Mouse (Mus musculus): ENCODE measurements around the gene Pgghg. TPM values are rescaled to one million over a fixed set of nuclear protein-coding genes. Genes with fewer than 3 reads are reported as not detected.

Pgghg gene
- total RNA-seq, 2 experiments from 2014 or later, result 4.1 to 5.1 TPM

GRCm38 (mm10) chr7:140922398-140923069 is 18.7 kb upstream of the Pgghg start:
- DNase-seq (ENCODE audit: low spot score in 2 of 2), result peak in 1 of 2 experiments; percentile 28

- no peak for DNase-seq (ENCODE audit: low spot score in 2 of 2)
Observed at GRCm38 (mm10) chr7:140923070-140923775, 18.0 kb upstream of the Pgghg start.

- DNase-seq (ENCODE audit: low spot score in 2 of 2), result no peak
Observed at GRCm38 (mm10) chr7:140927181-140927580, 14.0 kb upstream of the Pgghg start.

- no peak for DNase-seq (ENCODE audit: low spot score in 2 of 2)
Observed at GRCm38 (mm10) chr7:140938436-140938835, 2.8 kb upstream of the Pgghg start.

GRCm38 (mm10) chr7:140938896-140939295 is 2.3 kb upstream of the Pgghg start:
- no peak for DNase-seq (ENCODE audit: low spot score in 2 of 2)

DNA sequence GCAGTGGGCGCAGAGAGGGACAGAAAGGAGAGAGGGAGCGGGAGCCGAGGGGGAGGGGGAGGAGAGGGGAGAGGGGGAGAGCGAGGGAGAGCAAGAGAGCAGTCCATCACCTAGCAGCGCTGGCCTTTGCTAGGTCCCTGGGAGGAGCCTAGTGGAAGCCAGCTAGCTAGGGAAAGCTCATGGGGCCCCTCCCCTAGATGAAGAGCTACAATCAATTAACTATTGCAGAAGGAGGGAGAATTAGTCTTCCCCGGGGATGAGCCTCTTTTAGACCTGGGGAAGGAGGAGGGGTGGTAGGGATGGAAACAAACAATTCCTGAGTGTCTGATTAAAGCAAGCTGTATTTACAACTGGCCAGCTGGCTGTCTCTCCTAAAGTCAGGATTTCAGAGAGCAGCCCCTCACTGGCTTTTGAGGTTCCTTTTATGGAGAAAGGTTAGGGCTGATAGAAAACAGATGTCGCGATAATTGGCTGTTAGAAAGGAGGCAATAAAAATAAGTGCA is 1.5 kb upstream of the Pgghg start:
- DNase-seq (ENCODE audit: low spot score in 2 of 2), result no peak

- no peak for DNase-seq (ENCODE audit: low spot score in 2 of 2)
Observed at GRCm38 (mm10) chr7:140942341-140942740, 1.1 kb downstream of the Pgghg start.

DNA sequence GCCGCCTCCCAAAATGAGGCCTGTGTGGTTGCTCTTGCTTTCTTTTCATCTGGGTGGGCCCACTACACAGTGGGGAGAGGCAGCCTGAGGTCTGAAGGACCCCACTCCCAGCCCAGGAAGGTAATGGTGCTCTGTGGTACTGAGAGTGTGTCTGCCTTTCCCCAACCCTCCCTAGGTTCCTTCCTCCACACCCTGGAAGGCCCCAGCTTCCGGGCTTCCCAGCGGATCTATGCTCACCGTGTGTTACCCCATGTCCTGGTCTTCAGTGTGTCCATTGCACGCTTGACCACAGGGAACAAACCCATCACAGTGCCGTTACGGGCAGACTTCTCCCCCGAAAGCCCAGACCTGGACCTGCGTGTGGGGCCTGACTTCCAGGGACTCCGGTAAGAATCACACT is 1.6 kb downstream of the Pgghg start:
- DNase-seq (ENCODE audit: low spot score in 2 of 2), result no peak

DNA sequence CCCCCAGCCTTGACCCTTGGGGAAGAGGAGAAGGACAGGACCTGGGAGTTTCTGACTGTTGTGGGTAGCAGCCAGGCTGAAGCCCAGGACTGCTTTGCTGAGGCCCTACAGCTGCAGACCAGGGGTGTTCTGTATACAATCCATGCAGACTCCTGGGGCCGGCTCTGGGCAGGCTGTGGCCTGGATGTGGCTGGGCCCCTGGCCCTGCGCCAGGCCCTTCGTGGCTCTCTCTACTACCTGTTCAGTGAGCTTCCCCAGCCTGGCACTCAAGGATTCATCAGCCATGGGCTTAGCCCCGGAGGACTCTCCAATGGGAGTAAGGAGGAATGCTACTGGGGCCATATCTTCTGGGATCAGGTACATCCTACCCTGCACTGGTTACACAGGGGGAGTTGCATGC is 2.2 kb downstream of the Pgghg start:
- DNase-seq (ENCODE audit: low spot score in 2 of 2), result no peak

- no peak for DNase-seq (ENCODE audit: low spot score in 2 of 2)
Observed at GRCm38 (mm10) chr7:140944236-140944635, 3.0 kb downstream of the Pgghg start.

DNA sequence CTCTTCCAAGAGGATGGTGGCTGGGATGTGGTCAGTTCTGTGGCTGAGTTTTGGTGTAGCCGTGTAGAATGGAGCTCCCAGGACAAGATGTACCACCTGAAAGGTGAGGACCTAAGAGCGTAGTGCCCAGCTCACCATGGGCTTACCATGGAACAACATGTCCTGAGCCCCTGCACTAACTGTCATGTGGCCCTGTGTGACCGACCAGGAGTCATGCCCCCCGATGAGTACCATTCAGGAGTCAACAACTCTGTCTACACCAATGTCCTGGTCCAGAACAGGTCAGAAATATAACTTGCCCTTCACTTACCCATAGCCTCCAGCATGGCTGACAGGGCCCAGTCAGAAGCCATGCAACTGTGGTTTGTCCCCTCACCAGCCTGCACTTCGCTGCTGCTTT is 4.1 kb downstream of the Pgghg start:
- DNase-seq (ENCODE audit: low spot score in 2 of 2), result no peak

DNA sequence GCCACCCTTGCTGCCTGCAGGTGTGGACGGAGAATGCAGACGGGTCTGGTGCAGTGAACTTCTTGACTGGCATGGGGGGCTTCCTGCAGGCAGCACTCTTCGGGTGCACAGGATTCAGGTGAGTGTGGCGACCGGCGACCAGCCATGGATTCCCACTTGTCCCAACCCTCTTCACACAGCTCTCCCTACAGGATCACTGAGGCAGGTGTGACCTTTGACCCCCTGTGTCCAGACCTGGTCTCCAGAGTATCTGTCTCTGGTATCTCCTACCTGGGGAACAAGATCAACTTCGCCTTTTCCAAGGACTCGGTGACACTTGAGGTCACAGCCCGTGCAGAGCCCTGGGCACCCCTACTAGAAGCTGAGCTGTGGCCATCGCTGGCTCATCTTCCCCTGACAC is 5.1 kb downstream of the Pgghg start:
- no peak for DNase-seq (ENCODE audit: low spot score in 2 of 2)

- no peak for DNase-seq (ENCODE audit: low spot score in 2 of 2)
Observed at GRCm38 (mm10) chr7:140946980-140947379, 5.8 kb downstream of the Pgghg start.

- DNase-seq (ENCODE audit: low spot score in 2 of 2), result no peak
Observed at GRCm38 (mm10) chr7:140948161-140948560, 7.0 kb downstream of the Pgghg start.

GRCm38 (mm10) chr7:140949255-140949654 is 8.1 kb downstream of the Pgghg start:
- no peak for DNase-seq (ENCODE audit: low spot score in 2 of 2)

DNA sequence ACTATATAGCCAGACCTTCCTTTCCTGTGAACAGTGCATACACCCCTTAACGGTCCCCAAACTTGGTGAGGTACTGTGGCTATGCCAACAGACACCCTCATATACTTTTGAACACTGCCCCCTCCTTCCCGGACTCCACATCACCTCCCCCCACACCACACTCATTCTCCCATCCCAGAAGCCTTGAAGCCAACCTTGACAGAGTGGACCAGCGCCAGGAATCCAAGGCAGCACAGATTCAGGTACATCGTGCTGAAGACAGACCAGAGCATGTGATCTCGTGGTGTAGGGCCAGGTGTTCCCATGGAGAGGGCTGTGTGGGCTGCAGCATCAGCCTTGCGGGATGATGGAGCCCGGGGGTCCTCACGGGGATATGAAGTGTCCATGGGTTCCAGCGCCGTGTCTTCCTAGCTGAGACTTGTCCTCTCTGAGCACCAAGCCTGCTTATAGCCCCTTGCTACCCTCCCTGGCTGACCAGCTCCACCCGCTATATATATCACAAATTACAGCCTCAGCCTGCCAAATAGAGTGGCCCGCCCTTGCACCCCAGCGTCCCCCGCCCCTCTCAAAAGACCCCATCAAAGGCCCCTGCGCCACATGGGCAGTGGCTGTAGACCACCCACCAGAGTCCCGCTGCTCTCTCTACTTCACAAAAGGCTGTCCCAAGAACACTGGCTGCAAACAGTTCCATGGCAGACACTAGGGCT is 8.8 kb downstream of the Pgghg start, which contains the start of gene Ifitm5:
Gene Ifitm5 (minus strand): TSS at position 468 of the 707 bp plus-strand sequence.
- DNase-seq (ENCODE audit: low spot score in 2 of 2), result no peak

DNA sequence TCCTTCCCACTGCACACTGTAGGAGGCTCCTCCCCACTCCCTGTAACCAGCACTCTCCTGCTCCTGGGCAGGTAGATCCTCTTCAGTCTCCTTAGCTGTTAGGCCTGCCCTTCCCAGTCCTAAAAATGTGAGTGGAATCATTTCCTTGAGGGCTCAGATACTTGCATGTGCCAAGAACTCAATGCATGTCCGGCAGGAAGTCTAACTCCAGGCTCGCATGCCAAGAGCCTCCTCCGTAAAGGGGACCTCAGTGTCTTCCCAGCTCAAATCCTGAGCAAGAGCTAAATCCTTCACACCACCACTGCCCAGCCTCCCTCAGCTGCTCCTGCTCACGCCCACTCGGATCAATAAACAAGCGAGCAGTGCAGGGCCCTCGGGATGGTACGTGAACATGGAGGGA is 9.9 kb downstream of the Pgghg start:
- no peak for DNase-seq (ENCODE audit: low spot score in 2 of 2)

DNA sequence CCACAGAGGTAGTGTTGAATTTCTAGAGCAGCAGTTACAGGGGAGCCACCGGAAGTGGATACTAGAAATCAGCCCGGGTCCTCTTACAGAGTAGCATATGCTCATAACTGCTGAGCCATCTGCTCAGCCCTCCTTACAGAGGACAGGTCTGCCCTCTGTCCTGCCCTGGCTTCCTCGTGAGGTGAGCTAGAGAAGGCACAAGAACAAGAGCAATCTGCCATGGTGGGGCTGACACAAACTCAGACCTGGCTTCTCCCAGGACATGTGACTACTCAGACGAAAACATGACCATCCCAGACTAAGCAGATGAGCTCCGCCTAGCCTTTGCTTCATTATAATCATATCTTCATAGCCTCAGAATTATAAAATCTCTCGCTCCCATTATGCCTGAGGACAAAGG is 10.6 kb downstream of the Pgghg start:
- no peak for DNase-seq (ENCODE audit: low spot score in 2 of 2)

- no peak for DNase-seq (ENCODE audit: low spot score in 2 of 2)
Observed at GRCm38 (mm10) chr7:140952441-140952840, 11.2 kb downstream of the Pgghg start.

DNA sequence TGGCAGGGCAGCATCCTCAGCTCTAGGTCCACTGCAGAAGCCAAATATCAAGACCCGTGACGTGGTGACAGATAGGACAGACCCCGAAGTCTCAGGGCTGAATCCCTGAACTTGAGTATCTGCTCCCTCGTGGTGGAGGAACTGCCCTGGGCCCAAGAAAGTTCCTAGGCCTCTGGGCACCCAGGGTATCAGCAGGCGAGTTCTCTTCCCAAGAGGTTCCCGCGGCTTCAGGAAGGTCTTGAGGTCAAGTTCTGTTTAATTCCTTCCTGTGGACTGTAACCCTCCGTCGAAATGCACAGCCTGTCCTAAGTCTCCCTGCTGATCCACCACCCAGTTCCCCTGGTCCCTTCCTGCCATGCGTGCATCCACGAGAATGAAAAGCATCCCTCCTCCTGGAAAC is 11.9 kb downstream of the Pgghg start:
- no peak for DNase-seq (ENCODE audit: low spot score in 2 of 2)

DNA sequence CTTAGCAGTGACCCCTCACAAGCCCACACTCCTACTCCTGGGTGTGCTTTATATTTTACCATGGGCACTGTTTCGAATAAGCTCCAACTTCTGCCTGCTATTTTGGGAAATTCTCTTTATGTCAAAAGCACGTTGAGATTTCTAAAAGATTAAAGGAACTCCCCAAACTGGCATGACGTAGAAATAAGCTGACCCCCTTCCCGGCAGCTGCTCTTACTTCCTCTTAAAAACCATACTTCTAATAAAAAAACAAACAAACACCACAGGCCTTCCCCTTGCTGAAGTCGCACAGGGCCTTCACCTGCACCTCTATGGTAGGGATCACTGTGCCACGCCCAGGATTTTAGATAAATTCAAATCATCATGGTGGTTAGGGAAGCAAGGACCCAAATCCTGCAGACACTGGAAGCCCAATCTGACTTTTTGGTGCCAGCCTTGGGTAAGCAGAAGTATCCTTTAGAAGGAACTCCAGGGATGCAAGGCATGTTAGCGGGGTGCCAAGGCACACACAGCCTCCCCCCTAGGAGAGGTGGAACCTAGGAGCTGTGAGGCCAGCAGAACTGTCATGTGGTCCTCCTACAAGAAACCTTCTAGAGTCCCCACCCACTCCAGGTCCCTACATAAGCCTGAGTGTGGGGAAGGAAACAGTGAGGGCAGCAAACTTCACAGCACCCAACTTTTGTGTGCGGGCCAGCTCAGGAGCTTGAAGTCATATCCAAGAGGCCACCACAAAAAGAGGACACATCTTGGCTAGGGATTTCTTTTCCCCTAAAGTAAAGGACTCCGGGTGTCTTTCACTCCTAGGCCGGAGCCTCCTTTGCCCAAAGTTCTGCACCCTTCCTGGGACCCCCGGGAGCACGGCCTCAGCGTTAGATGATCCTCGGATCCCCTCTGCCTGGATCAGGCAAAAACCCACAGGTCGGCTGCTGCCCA is 12.9 kb downstream of the Pgghg start:
- DNase-seq (ENCODE audit: low spot score in 2 of 2), result no peak

Data from layer of hippocampus, postnatal 14 days (tissue).